Mouse (Mus musculus) bone marrow macrophage, adult 2 months (primary cell): Measurements from ENCODE around the gene Kcnd2.

Source experiments
- CTCF ChIP-seq: IDR thresholded peaks from 2 replicates; pipeline ENCODE4 v1.5.1; 2012; ENCODE audit warnings: low read depth, mild to moderate bottlenecking, low read length, moderate library complexity
- POLR2A ChIP-seq: IDR thresholded peaks from 2 replicates; pipeline ENCODE4 v1.6.1; 2012; ENCODE audit warnings: mild to moderate bottlenecking, low read depth, low read length, borderline replicate concordance

DNA sequence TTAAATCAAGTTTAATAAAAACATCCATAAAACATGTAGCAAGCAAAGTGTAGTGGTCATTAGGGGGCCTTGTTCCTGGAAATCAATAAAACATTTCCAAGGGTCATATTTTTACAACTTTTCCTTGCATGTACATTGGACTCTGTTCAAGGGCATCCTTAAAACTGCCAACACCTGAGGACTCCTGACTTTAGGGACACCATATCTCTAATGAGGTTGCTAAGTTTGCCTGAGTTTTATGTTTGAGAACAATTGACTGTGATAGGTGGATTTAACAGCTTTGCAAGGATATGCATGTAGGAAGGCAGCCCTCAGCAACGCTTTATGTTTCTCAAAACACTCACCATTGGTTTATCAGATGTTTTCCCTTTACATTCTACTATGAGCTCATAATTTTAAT lies 287.6 kb downstream of the Kcnd2 start:
- TF ChIP-seq CTCF (no peak), POLR2A (no peak)
